Mouse (Mus musculus): ENCODE data around the gene Tsacc. TPM values are rescaled to one million over a fixed set of nuclear protein-coding genes. Genes with fewer than 3 reads are reported as not detected.

Tsacc gene
- polyA plus RNA-seq, 2 experiments, result 8.6 to 9.4 TPM

- Histone ChIP-seq H3K27me3 (ENCODE audit: control insufficient read depth, insufficient read depth, low read length) (peaks cover 22% of the 10 kb centered on the region), H3K36me3 (ENCODE audit: control insufficient read depth, insufficient read depth, low read length) (no peaks in the 10 kb centered on the region), H3K4me1 (ENCODE audit: control insufficient read depth, insufficient read depth, low read length) (no peaks in the 10 kb centered on the region), H3K4me3 (replicated peaks; ENCODE audit: low read length) (no peak overlapping the region), H3K27ac (replicated peaks; ENCODE audit: low read depth, low read length) (no peak overlapping the region), H3K9ac (ENCODE audit: low read depth, low read length, severe bottlenecking) (no peak overlapping the region), H3K9me3 (ENCODE audit: control insufficient read depth, low read length) (no peaks in the 10 kb centered on the region), H3K4me2 (replicated peaks; ENCODE audit: low read depth, low read length, severe bottlenecking) (no peak overlapping the region)
- 18% methylated on average over 13 of the region's 13 CpGs for WGBS
- no peak for TF ChIP-seq POLR2A (IDR thresholded peaks at IDR 0.05; ENCODE audit: borderline replicate concordance, extremely low read depth, insufficient read depth, insufficient read length)
- DNase-seq (ENCODE audit: low spot score), result peak; percentile 61
- no peak for ATAC-seq (ENCODE audit: low FRiP score, low read depth)
Measured at GRCm38 (mm10) chr3:88245811-88246210, 51.0 kb downstream of the Tsacc start.

DNA sequence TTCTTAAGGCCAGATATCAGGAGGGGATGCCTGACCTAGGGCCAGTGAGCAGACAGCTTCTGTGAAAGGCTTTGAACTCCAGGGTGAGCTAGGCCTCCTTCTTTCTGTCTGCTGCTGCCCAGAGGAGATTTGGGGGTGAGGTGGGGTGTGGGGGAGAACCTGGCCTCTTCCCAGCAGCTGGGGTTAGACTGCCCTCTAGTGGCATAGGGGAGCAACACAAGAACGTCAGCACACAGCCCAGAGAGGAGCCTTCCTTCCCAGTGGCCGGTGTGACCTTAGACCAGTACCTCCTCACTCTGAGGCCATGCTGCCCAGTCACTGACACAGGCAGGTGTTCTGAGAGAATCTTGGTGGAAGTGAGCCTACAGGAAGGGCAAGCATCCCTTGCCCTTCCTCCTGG lies 52.7 kb downstream of the Tsacc start:
- Histone ChIP-seq H3K4me3 (replicated peaks; ENCODE audit: low read length) (no peak overlapping the region), H3K36me3 (ENCODE audit: control insufficient read depth, insufficient read depth, low read length) (no peaks in the 10 kb centered on the region), H3K9ac (ENCODE audit: low read depth, low read length, severe bottlenecking) (no peak overlapping the region), H3K27ac (replicated peaks; ENCODE audit: low read depth, low read length) (no peak overlapping the region), H3K9me3 (ENCODE audit: control insufficient read depth, low read length) (no peaks in the 10 kb centered on the region), H3K4me2 (replicated peaks; ENCODE audit: low read depth, low read length, severe bottlenecking) (no peak overlapping the region), H3K27me3 (ENCODE audit: control insufficient read depth, insufficient read depth, low read length) (peaks cover 39% of the 10 kb centered on the region), H3K4me1 (ENCODE audit: control insufficient read depth, insufficient read depth, low read length) (no peaks in the 10 kb centered on the region)
- TF ChIP-seq POLR2A (IDR thresholded peaks at IDR 0.05; ENCODE audit: borderline replicate concordance, extremely low read depth, insufficient read depth, insufficient read length), result no peak
- ATAC-seq (ENCODE audit: low FRiP score, low read depth), result no peak
- no peak for DNase-seq (ENCODE audit: low spot score)
- WGBS, result 6% methylated on average over 2 of the region's 2 CpGs

DNA sequence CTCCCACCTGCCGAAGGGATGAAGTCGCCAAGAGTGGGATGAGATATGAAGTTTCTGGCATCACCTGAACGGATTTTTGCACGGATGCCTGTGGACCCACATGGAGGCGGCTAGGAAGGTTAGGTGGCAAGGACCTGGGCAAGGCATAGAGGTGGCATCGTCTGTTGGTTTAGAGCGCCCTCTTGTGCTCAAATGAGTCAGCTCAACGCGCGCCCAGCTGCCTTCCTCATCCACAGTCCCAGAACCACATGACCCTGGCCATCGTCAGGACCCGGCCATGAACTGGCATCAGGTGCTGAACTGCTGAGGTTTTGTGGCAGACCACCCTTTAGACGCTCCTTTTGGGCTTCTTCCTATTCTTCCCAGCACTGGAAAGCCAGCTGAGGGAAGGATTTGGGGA lies 54.3 kb downstream of the Tsacc start:
- Histone ChIP-seq H3K4me2 (replicated peaks; ENCODE audit: low read depth, low read length, severe bottlenecking) (no peak overlapping the region), H3K9ac (ENCODE audit: low read depth, low read length, severe bottlenecking) (no peak overlapping the region), H3K36me3 (ENCODE audit: control insufficient read depth, insufficient read depth, low read length) (no peaks in the 10 kb centered on the region), H3K4me3 (replicated peaks; ENCODE audit: low read length) (no peak overlapping the region), H3K9me3 (ENCODE audit: control insufficient read depth, low read length) (no peaks in the 10 kb centered on the region), H3K4me1 (ENCODE audit: control insufficient read depth, insufficient read depth, low read length) (no peaks in the 10 kb centered on the region), H3K27ac (replicated peaks; ENCODE audit: low read depth, low read length) (no peak overlapping the region), H3K27me3 (ENCODE audit: control insufficient read depth, insufficient read depth, low read length) (peaks cover 51% of the 10 kb centered on the region)
- no peak for TF ChIP-seq POLR2A (IDR thresholded peaks at IDR 0.05; ENCODE audit: borderline replicate concordance, extremely low read depth, insufficient read depth, insufficient read length)
- peak; percentile 52 for DNase-seq (ENCODE audit: low spot score)
- no peak for ATAC-seq (ENCODE audit: low FRiP score, low read depth)
- 3% methylated on average over 13 of the region's 13 CpGs for WGBS

GRCm38 (mm10) chr3:88241045-88241786 lies 55.6 kb downstream of the Tsacc start:
- H3K4me2 ChIP-seq (replicated peaks; ENCODE audit: low read depth, low read length, severe bottlenecking), result peak overlapping the region; percentile 37
- ATAC-seq (ENCODE audit: low FRiP score, low read depth) (no peak), DNase-seq (ENCODE audit: low spot score) (no peak)
- H3K27ac ChIP-seq (replicated peaks; ENCODE audit: low read depth, low read length), result no peak overlapping the region
- H3K4me3 ChIP-seq (replicated peaks; ENCODE audit: low read length), result peak overlapping the region; percentile 18; the same call in 1 of the 2 replicates
- H3K9ac ChIP-seq (ENCODE audit: low read depth, low read length, severe bottlenecking), result peak overlapping the region; percentile 52
- H3K36me3 ChIP-seq (ENCODE audit: control insufficient read depth, insufficient read depth, low read length), result no peaks in the 10 kb centered on the region
- WGBS, result 3% methylated on average over 45 of the region's 48 CpGs
- H3K27me3 ChIP-seq (ENCODE audit: control insufficient read depth, insufficient read depth, low read length), result peaks cover 56% of the 10 kb centered on the region
- no peaks in the 10 kb centered on the region for H3K4me1 ChIP-seq (ENCODE audit: control insufficient read depth, insufficient read depth, low read length)
- H3K9me3 ChIP-seq (ENCODE audit: control insufficient read depth, low read length), result no peaks in the 10 kb centered on the region
- no peak for TF ChIP-seq POLR2A (IDR thresholded peaks at IDR 0.05; ENCODE audit: borderline replicate concordance, extremely low read depth, insufficient read depth, insufficient read length)

GRCm38 (mm10) chr3:88239446-88239845 lies 57.4 kb downstream of the Tsacc start:
- DNase-seq (ENCODE audit: low spot score), result no peak
- Histone ChIP-seq H3K27me3 (ENCODE audit: control insufficient read depth, insufficient read depth, low read length) (peaks cover 57% of the 10 kb centered on the region), H3K36me3 (ENCODE audit: control insufficient read depth, insufficient read depth, low read length) (no peaks in the 10 kb centered on the region), H3K27ac (replicated peaks; ENCODE audit: low read depth, low read length) (no peak overlapping the region), H3K4me1 (ENCODE audit: control insufficient read depth, insufficient read depth, low read length) (no peaks in the 10 kb centered on the region), H3K4me3 (replicated peaks; ENCODE audit: low read length) (no peak overlapping the region), H3K9me3 (ENCODE audit: control insufficient read depth, low read length) (no peaks in the 10 kb centered on the region), H3K9ac (ENCODE audit: low read depth, low read length, severe bottlenecking) (no peak overlapping the region), H3K4me2 (replicated peaks; ENCODE audit: low read depth, low read length, severe bottlenecking) (no peak overlapping the region)
- TF ChIP-seq POLR2A (IDR thresholded peaks at IDR 0.05; ENCODE audit: borderline replicate concordance, extremely low read depth, insufficient read depth, insufficient read length), result no peak
- ATAC-seq (ENCODE audit: low FRiP score, low read depth), result no peak
- 64% methylated on average over 4 of the region's 4 CpGs for WGBS
